ENCODE assay signal across 8 mouse cellular contexts in the genomic region with DNA sequence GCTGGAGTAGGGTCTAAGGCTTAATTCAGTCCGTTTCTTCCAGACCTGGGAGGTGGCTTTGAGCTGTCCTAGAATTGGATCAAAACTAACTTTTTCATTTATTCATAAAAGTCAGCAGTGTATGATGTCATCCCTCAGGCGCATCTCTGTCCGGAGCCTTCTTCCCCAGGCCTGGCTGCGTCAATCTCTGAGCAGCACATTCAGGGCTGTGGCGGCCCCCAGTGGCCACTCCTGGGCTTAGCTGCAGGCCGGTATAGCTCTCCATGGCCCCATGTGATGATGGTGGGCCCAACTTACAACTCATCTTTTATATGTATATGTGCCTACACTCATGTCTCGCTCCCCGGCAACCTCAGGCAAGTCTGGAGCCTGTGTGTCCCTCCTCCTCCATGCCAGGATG. TPM values are rescaled to one million over a fixed set of nuclear protein-coding genes. Genes with fewer than 3 reads are reported as not detected.
DNase-seq lines count a peak whose midpoint lies in the region; ATAC-seq and TF ChIP-seq lines count a peak whose summit lies in the region.

No protein-coding gene starts in this region.

- H3K79me2 ChIP-seq in heart, adult 2 months (replicated peaks; ENCODE audit: control insufficient read depth, insufficient read depth, low read length): no peaks in the 10 kb centered on the region

- no peaks in the 10 kb centered on the region for H3K9me3 ChIP-seq in embryonic facial prominence, embryonic 10.5 days
- H3K9me3 ChIP-seq in limb, embryonic 14.5 days (ENCODE audit: control insufficient read depth, low read length): no peaks in the 10 kb centered on the region
- H3K9me3 ChIP-seq in midbrain, postnatal 0 days (ENCODE audit: low read length): no peaks in the 10 kb centered on the region

- DNase-seq in 3134 (ENCODE audit: extremely low read depth, insufficient read length, low spot score): peak; percentile 53
- DNase-seq in adrenal gland, adult 2 months: peak; percentile 85
- peak; percentile 75 for DNase-seq in embryonic facial prominence, embryonic 10.5 days (ENCODE audit: low spot score)
- DNase-seq in heart, adult 2 months: peak; percentile 77 to 82
- DNase-seq in kidney, adult 8-10 months: peak; percentile 37 to 78
- DNase-seq in limb, embryonic 14.5 days (ENCODE audit: low spot score): peak; percentile 68
- DNase-seq in midbrain, postnatal 0 days (ENCODE audit: low spot score): peak; percentile 71
- DNase-seq in splenic B cell, adult 2 months (ENCODE audit: low read depth, low spot score): peak; percentile 84

- TF ChIP-seq CTCF in heart, adult 2 months (IDR thresholded peaks at IDR 0.05): peak; percentile 92
- TF ChIP-seq CTCF in midbrain, postnatal 0 days (IDR thresholded peaks at IDR 0.05): peak; percentile 86

- no peaks in the 10 kb centered on the region for H3K36me3 ChIP-seq in embryonic facial prominence, embryonic 10.5 days (replicated peaks)
- no peaks in the 10 kb centered on the region for H3K36me3 ChIP-seq in heart, adult 2 months (ENCODE audit: control insufficient read depth, insufficient read depth, low read length)
- H3K36me3 ChIP-seq in limb, embryonic 14.5 days (ENCODE audit: control insufficient read depth, insufficient read depth, low read length): no peaks in the 10 kb centered on the region
- H3K36me3 ChIP-seq in midbrain, postnatal 0 days (ENCODE audit: insufficient read depth, low read length): no peaks in the 10 kb centered on the region
- no peaks in the 10 kb centered on the region for H3K36me3 ChIP-seq in splenic B cell, adult 2 months (ENCODE audit: control insufficient read depth, insufficient read depth, low read length, poor library complexity, severe bottlenecking)

- intact Hi-C loops in heart, adult 2 months (cut with DNase I): loop anchor here (1.0 kb wide), 1 partner anchor 198 kb away; a partner anchor contains a TSS

- TF ChIP-seq POLR2A in heart, adult 2 months (IDR thresholded peaks at IDR 0.05; ENCODE audit: insufficient read depth, low read depth, low read length): no peak
- TF ChIP-seq POLR2A in limb, embryonic 14.5 days (IDR thresholded peaks at IDR 0.05; ENCODE audit: borderline replicate concordance, extremely low read depth, insufficient read depth, insufficient read length): no peak

- ATAC-seq in limb, embryonic 14.5 days (ENCODE audit: low FRiP score, low read depth): peak; percentile 83
- ATAC-seq in midbrain, postnatal 0 days (ENCODE audit: low FRiP score): peak; percentile 56

- no peak overlapping the region for H3K4me2 ChIP-seq in limb, embryonic 14.5 days (replicated peaks; ENCODE audit: low read depth, low read length, severe bottlenecking)
- no peak overlapping the region for H3K4me2 ChIP-seq in midbrain, postnatal 0 days (ENCODE audit: low read depth, low read length, poor library complexity, severe bottlenecking)

- no peak overlapping the region for H3K27ac ChIP-seq in embryonic facial prominence, embryonic 10.5 days (replicated peaks)
- H3K27ac ChIP-seq in heart, adult 2 months: no peak overlapping the region
- H3K27ac ChIP-seq in limb, embryonic 14.5 days (replicated peaks; ENCODE audit: low read depth, low read length): no peak overlapping the region
- no peak overlapping the region for H3K27ac ChIP-seq in midbrain, postnatal 0 days (ENCODE audit: low read depth, low read length)

- no peaks in the 10 kb centered on the region; the same call in 1 of the 2 replicates for H3K27me3 ChIP-seq in embryonic facial prominence, embryonic 10.5 days (replicated peaks; ENCODE audit: low read depth, poor library complexity, severe bottlenecking)
- no peaks in the 10 kb centered on the region for H3K27me3 ChIP-seq in heart, adult 2 months (ENCODE audit: control insufficient read depth, insufficient read depth, low read length)
- H3K27me3 ChIP-seq in limb, embryonic 14.5 days (ENCODE audit: control insufficient read depth, insufficient read depth, low read length): no peaks in the 10 kb centered on the region
- no peaks in the 10 kb centered on the region for H3K27me3 ChIP-seq in midbrain, postnatal 0 days (ENCODE audit: insufficient read depth, low read length)
- no peaks in the 10 kb centered on the region for H3K27me3 ChIP-seq in splenic B cell, adult 2 months (ENCODE audit: control insufficient read depth, insufficient read depth, low read length, poor library complexity, severe bottlenecking)

- H3K9ac ChIP-seq in heart, adult 2 months (ENCODE audit: low read depth, low read length): no peak overlapping the region
- no peak overlapping the region for H3K9ac ChIP-seq in limb, embryonic 14.5 days (ENCODE audit: low read depth, low read length, severe bottlenecking)
- H3K9ac ChIP-seq in midbrain, postnatal 0 days (replicated peaks; ENCODE audit: low read length, poor library complexity, severe bottlenecking): no peak overlapping the region

- peaks cover 8% of the 10 kb centered on the region for H3K4me1 ChIP-seq in embryonic facial prominence, embryonic 10.5 days
- no peaks in the 10 kb centered on the region; the same call in 1 of the 2 replicates for H3K4me1 ChIP-seq in heart, adult 2 months (ENCODE audit: control insufficient read depth, insufficient read depth, low read length)
- no peaks in the 10 kb centered on the region for H3K4me1 ChIP-seq in limb, embryonic 14.5 days (ENCODE audit: control insufficient read depth, insufficient read depth, low read length)
- no peaks in the 10 kb centered on the region for H3K4me1 ChIP-seq in midbrain, postnatal 0 days (ENCODE audit: insufficient read depth, low read length)

- no peak overlapping the region for H3K4me3 ChIP-seq in embryonic facial prominence, embryonic 10.5 days
- no peak overlapping the region for H3K4me3 ChIP-seq in heart, adult 2 months
- no peak overlapping the region for H3K4me3 ChIP-seq in limb, embryonic 14.5 days (replicated peaks; ENCODE audit: low read length)
- no peak overlapping the region for H3K4me3 ChIP-seq in midbrain, postnatal 0 days (ENCODE audit: low read depth, low read length)

- peak; percentile 45; the same call in 1 of the 2 replicates for TF ChIP-seq EP300 in heart, adult 2 months (IDR thresholded peaks at IDR 0.05; ENCODE audit: insufficient read depth, low read depth, low read length)

- WGBS in embryonic facial prominence, embryonic 10.5 days: 7% methylated on average over 8 of the region's 8 CpGs
- 13% methylated on average over 8 of the region's 8 CpGs for WGBS in heart, adult 2 months
- WGBS in limb, embryonic 14.5 days: 7% methylated on average over 8 of the region's 8 CpGs
- WGBS in midbrain, postnatal 0 days: 9% methylated on average over 8 of the region's 8 CpGs

RNA-seq across cellular contexts. Expression of a gene that starts 21.0 kb away (rescaled TPM):
- not detected for total RNA-seq in adrenal gland, adult 2 months (2021)
- polyA plus RNA-seq in adrenal gland, adult 2 months (2012; rRNA removed): not detected in 2 replicates
- not detected in 2 replicates for polyA plus RNA-seq in embryonic facial prominence, embryonic 10.5 days (2016; fragmentation: Nextera tagmentation; extraction: Ambion mirVana)
- not detected for total RNA-seq in heart, adult 2 months (2021)
- not detected in 2 replicates for polyA plus RNA-seq in heart, adult 2 months (2012; rRNA removed)
- not detected in 2 replicates for polyA plus RNA-seq in limb, embryonic 14.5 days (2012; rRNA removed)
- not detected in 2 replicates for polyA plus RNA-seq in limb, embryonic 14.5 days (2014; fragmentation: Nextera tagmentation; extraction: Ambion mirVana)
- not detected in 2 replicates for total RNA-seq in midbrain, postnatal 0 days (2014; rRNA removed)
- polyA plus RNA-seq in midbrain, postnatal 0 days (2015; fragmentation: Nextera tagmentation; extraction: Ambion mirVana): not detected in 2 replicates

RNA-seq across cellular contexts. Expression of a gene that starts 47.3 kb away (rescaled TPM):
- total RNA-seq in adrenal gland, adult 2 months (2021): 100 to 1,000 TPM; 114 to 121 TPM
- 7.2 and 9.1 TPM in 2 replicates for polyA plus RNA-seq in adrenal gland, adult 2 months (2012; rRNA removed)
- polyA plus RNA-seq in embryonic facial prominence, embryonic 10.5 days (2016; fragmentation: Nextera tagmentation; extraction: Ambion mirVana): 21.8 and 23.5 TPM in 2 replicates
- total RNA-seq in heart, adult 2 months (2021): 10 to 100 TPM; 75.6 to 88.4 TPM
- polyA plus RNA-seq in heart, adult 2 months (2012; rRNA removed): 14.3 and 26.7 TPM in 2 replicates
- 41.7 and 42.0 TPM in 2 replicates for polyA plus RNA-seq in limb, embryonic 14.5 days (2012; rRNA removed)
- polyA plus RNA-seq in limb, embryonic 14.5 days (2014; fragmentation: Nextera tagmentation; extraction: Ambion mirVana): 18.5 and 20.4 TPM in 2 replicates
- 68.6 and 87.2 TPM in 2 replicates for total RNA-seq in midbrain, postnatal 0 days (2014; rRNA removed)
- polyA plus RNA-seq in midbrain, postnatal 0 days (2015; fragmentation: Nextera tagmentation; extraction: Ambion mirVana): 14.8 and 19.9 TPM in 2 replicates
